Mouse (Mus musculus) midbrain, embryonic 13.5 days (tissue): ENCODE data around the gene Zbtb41. TPM values are rescaled to one million over a fixed set of nuclear protein-coding genes. Genes with fewer than 3 reads are reported as not detected.
"Not testable (repeated sequence)": the region's sequence is repeated elsewhere in the genome, so short reads cannot be mapped to it uniquely, and the experiment has no call there.

Experiments
- ATAC-seq: fragments of 200-750 bp; cut with Nextera tagmentation; 2 replicates; pipeline ENCODE4 v1.8.0; 2017; ENCODE audit warnings: mild to moderate bottlenecking, moderate TSS enrichment, moderate library complexity
- H3K27ac ChIP-seq: fragments of 300-500 bp; sonication (generic); 2 replicates; pipeline ENCODE4 v1.5.1; 2015; ENCODE audit warnings: inconsistent platforms, mild to moderate bottlenecking, moderate library complexity
- H3K27me3 ChIP-seq: fragments of 300-500 bp; sonication (generic); 2 replicates; pipeline ENCODE4 v1.6.1; 2015; ENCODE audit warnings: mild to moderate bottlenecking, inconsistent platforms
- H3K36me3 ChIP-seq: fragments of 300-500 bp; sonication (generic); 2 replicates; pipeline ENCODE4 v1.6.1; 2015; ENCODE audit warnings: mild to moderate bottlenecking, inconsistent platforms
- H3K4me1 ChIP-seq: fragments of 300-500 bp; sonication (generic); replicated peaks from 2 replicates; pipeline ENCODE4 v1.6.1; 2015; ENCODE audit warnings: inconsistent platforms
- H3K4me2 ChIP-seq: fragments of 300-500 bp; sonication (generic); replicated peaks from 2 replicates; pipeline ENCODE4 v1.6.1; 2015; ENCODE audit warnings: moderate library complexity, mild to moderate bottlenecking, inconsistent platforms
- H3K4me3 ChIP-seq: fragments of 300-500 bp; sonication (generic); replicated peaks from 2 replicates; pipeline ENCODE4 v1.5.1; 2015; ENCODE audit warnings: mild to moderate bottlenecking, inconsistent platforms
- H3K9ac ChIP-seq: fragments of 300-500 bp; sonication (generic); replicated peaks from 2 replicates; pipeline ENCODE4 v1.6.1; 2015; ENCODE audit warnings: mild to moderate bottlenecking, inconsistent platforms
- H3K9me3 ChIP-seq: fragments of 300-500 bp; sonication (generic); 2 replicates; pipeline ENCODE4 v1.6.1; 2016; ENCODE audit warnings: mild to moderate bottlenecking, inconsistent platforms
- WGBS: fragments of 180-500 bp; shearing (Covaris S2); methylation state at CpG from one replicate; pipeline ENCODE4 v1.1.7; 2015; 5-methylcytosine and 5-hydroxymethylcytosine counted together
- polyA plus RNA-seq: library from polyadenylated mRNA; unstranded; fragments of >200 nt; fragmentation: Nextera tagmentation; extraction: Ambion mirVana; gene quantifications from 2 replicates; pipeline ENCODE4 v1.2.1, GENCODE M21; 2015

The Zbtb41 gene
- polyA plus RNA-seq, 1 experiment from 2014 or later, result 17.3 TPM

DNA sequence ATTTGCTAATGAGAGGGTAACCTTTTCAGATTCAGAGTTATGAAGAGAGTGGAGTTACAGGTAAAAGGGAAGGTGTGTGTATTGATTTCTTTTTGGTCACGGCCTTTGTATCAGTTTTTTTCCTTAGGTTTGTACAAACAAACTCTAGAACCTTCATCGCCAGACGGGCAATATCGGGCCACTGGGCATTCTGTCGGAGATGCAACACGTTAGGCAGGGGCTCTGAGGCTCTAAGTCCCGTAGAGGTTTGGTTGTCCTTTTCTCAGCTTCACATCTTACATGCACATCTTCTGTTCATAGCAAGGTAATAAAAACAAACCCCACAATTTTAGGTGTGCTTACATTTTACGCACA is 590 bp upstream of the Zbtb41 start:
- no peaks in the 10 kb centered on the region for H3K9me3 ChIP-seq
- no peaks in the 10 kb centered on the region for H3K36me3 ChIP-seq
- peak overlapping the region; percentile 65 for H3K4me2 ChIP-seq
- H3K4me3 ChIP-seq, result peak overlapping the region; percentile 89
- 7% methylated on average over 8 of the region's 8 CpGs for WGBS
- H3K27ac ChIP-seq, result no peak overlapping the region; the same call in 1 of the 2 replicates
- H3K4me1 ChIP-seq, result peaks cover 36% of the 10 kb centered on the region
- ATAC-seq, result no peak
- no peaks in the 10 kb centered on the region for H3K27me3 ChIP-seq
- H3K9ac ChIP-seq, result peak overlapping the region; percentile 95

DNA sequence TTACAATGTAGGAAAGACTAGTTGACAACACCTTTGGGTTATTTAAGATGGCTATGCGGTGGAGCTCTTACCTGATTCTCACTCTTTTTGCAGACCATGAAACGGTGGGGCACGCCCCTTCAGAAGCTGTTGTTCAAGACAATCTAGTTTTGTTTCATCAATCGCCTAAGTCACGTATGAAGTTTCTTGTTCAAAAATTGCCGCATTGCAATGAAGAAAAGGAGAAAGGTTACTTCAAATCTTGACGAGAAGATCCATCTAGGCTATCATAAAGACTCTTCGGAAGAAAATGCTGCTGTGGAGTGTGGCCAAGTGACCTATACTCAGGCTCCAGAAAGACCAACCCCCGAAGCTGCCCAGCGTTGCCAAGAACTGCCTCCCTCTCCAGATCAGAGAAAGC is 853 bp downstream of the Zbtb41 start:
- peak overlapping the region; percentile 95 for H3K9ac ChIP-seq
- H3K4me1 ChIP-seq, result peaks cover 45% of the 10 kb centered on the region
- peak overlapping the region; percentile 89 for H3K4me3 ChIP-seq
- H3K9me3 ChIP-seq, result no peaks in the 10 kb centered on the region
- no peaks in the 10 kb centered on the region for H3K36me3 ChIP-seq
- WGBS, result 22% methylated on average over 10 of the region's 10 CpGs
- H3K27me3 ChIP-seq, result no peaks in the 10 kb centered on the region
- ATAC-seq, result no peak
- H3K27ac ChIP-seq, result peak overlapping the region; percentile 93
- H3K4me2 ChIP-seq, result peak overlapping the region; percentile 65

DNA sequence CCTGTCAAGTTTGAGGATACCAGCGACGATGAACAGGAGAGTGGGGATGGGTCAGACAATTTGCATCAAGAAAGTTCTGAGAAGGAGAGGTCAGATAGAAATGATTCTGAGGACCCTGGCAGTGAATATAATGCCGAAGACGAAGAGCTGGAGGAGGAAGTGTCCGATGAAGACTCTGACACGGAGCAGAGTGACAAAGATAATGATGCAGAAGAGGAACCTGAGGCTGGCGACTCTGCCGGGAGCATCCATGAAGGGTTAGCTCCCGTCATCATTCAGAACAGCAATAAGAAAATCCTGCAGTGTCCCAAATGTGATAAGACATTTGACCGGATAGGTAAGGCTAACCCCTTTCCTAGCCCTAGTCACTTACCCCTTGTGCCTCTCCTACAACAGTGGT is 1.8 kb downstream of the Zbtb41 start:
- no peak for ATAC-seq
- Histone ChIP-seq H3K4me3 (peak overlapping the region; percentile 89), H3K4me1 (peaks cover 45% of the 10 kb centered on the region), H3K27ac (no peak overlapping the region), H3K27me3 (no peaks in the 10 kb centered on the region), H3K4me2 (peak overlapping the region; percentile 65), H3K9me3 (no peaks in the 10 kb centered on the region), H3K36me3 (peaks cover 1% of the 10 kb centered on the region), H3K9ac (peak overlapping the region; percentile 95)
- 47% methylated on average over 10 of the region's 10 CpGs for WGBS

DNA sequence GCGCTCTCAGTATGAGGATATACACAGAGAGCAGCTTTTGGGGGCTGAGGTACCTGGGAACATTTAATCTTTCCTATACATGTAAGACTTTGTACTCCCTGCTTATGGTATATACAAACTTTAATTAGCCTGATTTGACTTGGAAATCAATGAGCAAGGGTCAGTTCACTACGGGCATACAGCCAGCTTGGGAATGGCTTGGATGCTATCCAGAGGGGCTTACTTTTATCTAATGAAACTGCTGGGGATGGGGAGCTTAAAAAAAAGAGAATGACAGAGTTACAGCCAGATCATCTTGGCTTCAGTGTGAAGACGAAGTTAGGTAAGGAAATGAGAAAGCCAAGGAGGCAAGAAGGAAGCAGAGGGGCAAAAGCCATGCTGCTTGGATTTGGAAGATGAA is 2.9 kb downstream of the Zbtb41 start:
- no peaks in the 10 kb centered on the region for H3K27me3 ChIP-seq
- H3K4me3 ChIP-seq, result peak overlapping the region; percentile 41
- no peak for ATAC-seq
- H3K4me1 ChIP-seq, result peaks cover 45% of the 10 kb centered on the region
- 28% methylated on average over 3 of the region's 3 CpGs for WGBS
- peak overlapping the region; percentile 67 for H3K4me2 ChIP-seq
- H3K9me3 ChIP-seq, result no peaks in the 10 kb centered on the region
- H3K36me3 ChIP-seq, result peaks cover 10% of the 10 kb centered on the region
- peak overlapping the region; percentile 15 for H3K9ac ChIP-seq
- H3K27ac ChIP-seq, result 0 out of 2 replicates have a peak overlapping the region, but pooled peaks have one; percentile 22

DNA sequence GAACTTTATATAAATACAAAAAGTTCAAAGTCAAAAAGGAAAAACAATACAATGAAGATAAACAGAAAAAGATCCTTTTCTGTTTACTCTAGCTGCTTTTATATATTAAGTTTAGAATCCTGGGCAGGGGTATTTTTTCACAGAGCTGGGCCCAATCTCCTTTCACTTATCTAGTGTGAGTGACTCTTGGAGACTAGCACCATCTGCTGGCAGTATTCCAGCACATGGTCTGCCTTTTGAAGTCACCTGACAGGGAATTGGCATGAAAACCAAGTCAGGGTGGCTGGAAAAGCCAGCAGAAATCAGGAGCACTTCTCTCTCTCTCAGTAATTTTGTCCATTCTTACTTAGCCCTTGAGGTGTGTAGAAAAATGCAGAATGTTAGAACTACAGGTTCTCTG is 16.3 kb downstream of the Zbtb41 start:
- no peak overlapping the region for H3K9ac ChIP-seq
- peaks cover 32% of the 10 kb centered on the region for H3K36me3 ChIP-seq
- H3K4me2 ChIP-seq, result no peak overlapping the region
- no peaks in the 10 kb centered on the region for H3K27me3 ChIP-seq
- no peak overlapping the region for H3K4me3 ChIP-seq
- H3K9me3 ChIP-seq, result no peaks in the 10 kb centered on the region
- peak; percentile 69; the same call in 1 of the 2 replicates for ATAC-seq
- H3K4me1 ChIP-seq, result no peaks in the 10 kb centered on the region
- no peak overlapping the region for H3K27ac ChIP-seq

DNA sequence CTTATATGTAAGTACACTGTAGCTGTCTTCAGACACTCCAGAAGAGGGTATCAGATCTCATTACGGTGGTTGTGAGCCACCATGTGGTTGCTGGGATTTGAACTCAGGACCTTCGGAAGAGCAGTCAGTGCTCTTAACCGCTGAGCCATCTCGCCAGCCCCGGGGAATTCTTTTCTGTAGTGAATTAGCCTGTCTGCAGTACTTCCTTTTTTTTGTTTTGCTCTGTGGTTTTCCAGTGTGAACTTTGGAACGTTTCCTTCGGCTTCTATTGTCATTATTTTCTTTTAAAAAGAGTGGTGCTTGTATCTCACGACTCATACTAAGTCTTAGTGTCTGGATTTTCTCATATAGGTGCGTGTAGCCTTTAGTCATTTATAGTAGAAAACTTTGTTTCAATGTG is 21.0 kb downstream of the Zbtb41 start:
- not testable (repeated sequence) for H3K9me3 ChIP-seq, ATAC-seq, H3K4me3 ChIP-seq

DNA sequence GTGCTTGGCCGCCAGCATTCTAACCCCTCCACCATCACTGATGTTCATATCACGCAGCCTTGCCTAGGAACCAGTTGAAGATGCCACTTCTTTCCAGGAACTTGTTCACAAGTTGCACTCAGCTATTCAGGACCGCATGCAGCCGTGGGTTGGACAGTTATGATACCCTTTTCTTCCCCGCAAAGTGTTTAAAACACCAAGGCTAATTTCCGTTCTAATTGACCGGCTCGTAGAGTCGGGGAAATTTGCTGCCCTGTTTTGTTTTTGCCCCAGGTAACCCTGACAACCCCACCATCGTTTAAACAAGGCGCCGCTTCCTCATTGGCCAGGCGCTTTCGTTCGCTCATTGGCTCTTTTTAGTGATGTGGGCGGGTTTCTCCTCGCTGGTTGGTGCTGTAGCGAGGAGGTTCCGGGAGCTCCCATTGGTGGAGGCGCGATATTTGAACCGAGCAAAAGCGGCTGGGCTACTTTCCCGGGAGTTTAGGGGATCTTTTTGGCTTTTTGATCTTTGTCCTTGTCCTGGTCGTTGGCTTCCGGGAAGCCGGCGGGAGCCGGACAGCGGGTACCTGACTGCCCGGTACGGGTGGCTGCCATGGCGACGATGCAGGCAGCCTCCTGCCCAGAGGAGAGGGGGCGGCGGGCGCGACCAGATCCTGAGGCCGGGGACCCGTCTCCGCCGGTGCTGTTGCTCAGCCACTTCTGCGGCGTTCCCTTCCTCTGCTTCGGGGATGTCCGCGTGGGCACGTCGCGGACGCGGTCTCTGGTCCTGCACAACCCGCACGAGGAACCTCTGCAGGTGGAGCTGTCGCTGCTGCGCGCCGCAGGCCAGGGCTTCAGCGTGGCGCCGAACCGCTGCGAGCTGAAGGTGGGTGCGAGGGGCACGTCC is 32.5 kb downstream of the Zbtb41 start, which contains the start of gene Aspm:
Gene Aspm, plus strand, starts transcription at position 433 of the 886 bp plus-strand sequence.
- H3K36me3 ChIP-seq, result peaks cover 3% of the 10 kb centered on the region; the same call in 1 of the 2 replicates
- no peak within 1 kb of the TSS for H3K27ac ChIP-seq
- H3K4me3 ChIP-seq, result peak within 1 kb of the TSS; percentile 61
- peak; percentile 99 for ATAC-seq
- H3K9ac ChIP-seq, result peak within 1 kb of the TSS; percentile 66
- H3K9me3 ChIP-seq, result no peaks in the 10 kb centered on the region
- H3K4me2 ChIP-seq, result peak within 1 kb of the TSS; percentile 92
- under 1% methylated on average over 64 of the region's 65 CpGs for WGBS
- no peaks in the 10 kb centered on the region for H3K27me3 ChIP-seq
- peaks cover 20% of the 10 kb centered on the region for H3K4me1 ChIP-seq

More for the DNA sequence above, 21.0 kb downstream of the Zbtb41 start:
- WGBS, result 89% methylated on average over 9 of the region's 9 CpGs
- H3K4me2 ChIP-seq, H3K27me3 ChIP-seq, H3K9ac ChIP-seq, H3K27ac ChIP-seq, H3K4me1 ChIP-seq: not testable (repeated sequence)
- H3K36me3 ChIP-seq, result peaks cover 28% of the 10 kb centered on the region

DNA sequence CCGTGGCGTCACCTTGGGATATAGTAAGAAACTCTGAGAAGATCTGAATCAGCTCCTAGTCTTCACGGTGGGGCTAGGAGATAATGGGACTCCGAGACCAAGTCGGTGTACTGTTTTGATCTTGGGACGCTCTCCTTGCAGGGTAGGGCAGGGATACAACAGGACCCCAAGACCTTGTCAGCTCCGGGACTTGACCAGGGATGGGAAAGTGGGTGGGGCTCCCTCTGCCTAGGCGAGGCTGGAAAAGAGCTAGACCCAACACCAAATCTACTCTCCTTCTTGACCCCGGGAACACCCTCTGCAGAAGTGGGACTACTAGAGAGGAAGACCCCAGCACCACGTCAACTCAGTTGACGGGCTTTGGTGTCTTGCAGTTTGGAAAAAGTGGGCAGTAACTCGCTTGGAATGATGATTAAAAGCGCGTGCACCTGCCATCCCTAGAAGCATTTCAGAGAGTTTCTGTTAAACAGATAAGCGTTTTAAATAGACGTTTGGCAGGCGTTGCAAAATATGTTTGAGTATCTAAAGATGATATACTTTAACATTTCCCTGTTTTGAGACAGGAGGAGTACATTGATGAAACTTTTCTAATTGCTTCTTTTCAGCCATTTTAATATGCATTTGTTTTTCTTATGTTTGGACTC is 33.3 kb downstream of the Zbtb41 start:
- Histone ChIP-seq H3K9me3 (no peaks in the 10 kb centered on the region), H3K36me3 (peaks cover 3% of the 10 kb centered on the region; the same call in 1 of the 2 replicates), H3K4me3 (peak overlapping the region; percentile 61), H3K9ac (peak overlapping the region; percentile 66), H3K27me3 (no peaks in the 10 kb centered on the region), H3K4me2 (peak overlapping the region; percentile 92), H3K27ac (no peak overlapping the region), H3K4me1 (peaks cover 20% of the 10 kb centered on the region)
- ATAC-seq, result peak; percentile 59
- 2% methylated on average over 17 of the region's 17 CpGs for WGBS

DNA sequence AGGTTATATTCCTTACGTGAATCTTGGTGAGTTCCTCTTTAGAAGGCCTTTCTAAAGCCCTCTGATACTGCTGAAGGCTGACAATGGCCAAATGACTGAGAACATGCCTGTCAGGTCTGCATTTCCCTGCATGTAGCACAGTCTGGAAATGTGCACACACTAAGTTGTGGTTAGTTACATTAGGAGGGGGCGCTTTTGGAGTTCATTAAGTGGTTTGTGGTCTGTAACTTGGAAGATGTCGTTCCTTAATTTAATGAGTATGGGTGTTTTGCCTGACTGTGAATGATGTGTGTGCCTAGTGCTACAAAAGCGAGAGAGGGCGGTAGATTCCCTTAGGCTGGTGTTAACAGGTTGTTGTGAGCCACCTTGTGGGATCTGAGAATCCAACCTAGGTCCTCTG is 38.7 kb downstream of the Zbtb41 start:
- Histone ChIP-seq H3K27ac (no peak overlapping the region), H3K36me3 (peaks cover 10% of the 10 kb centered on the region), H3K9me3 (no peaks in the 10 kb centered on the region), H3K27me3 (no peaks in the 10 kb centered on the region), H3K4me3 (no peak overlapping the region), H3K9ac (no peak overlapping the region), H3K4me2 (no peak overlapping the region), H3K4me1 (peaks cover 10% of the 10 kb centered on the region)
- ATAC-seq, result no peak
- 87% methylated on average over 5 of the region's 5 CpGs for WGBS

DNA sequence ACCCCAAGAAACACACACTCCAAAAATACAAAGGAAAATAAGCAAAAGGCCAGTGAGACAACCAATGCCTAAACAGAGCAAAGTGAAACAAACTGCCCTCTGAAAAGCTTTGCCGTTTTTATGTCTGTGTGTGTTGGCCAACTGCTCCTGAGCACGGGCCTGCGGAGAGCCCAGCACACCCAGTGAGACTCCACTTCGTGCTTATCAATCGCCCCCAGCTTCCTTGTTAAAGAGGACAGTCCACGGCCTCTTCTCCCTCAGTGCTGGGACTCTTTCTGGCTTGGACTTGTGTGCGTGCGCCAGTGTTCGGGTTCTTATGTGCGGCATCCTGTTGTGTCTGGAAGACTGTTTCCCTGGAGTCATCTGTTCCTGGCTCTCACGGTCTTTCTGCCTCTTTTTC is 43.8 kb downstream of the Zbtb41 start:
- H3K9ac ChIP-seq, result no peak overlapping the region
- H3K4me1 ChIP-seq, result no peaks in the 10 kb centered on the region
- no peak for ATAC-seq
- H3K4me3 ChIP-seq, result no peak overlapping the region
- peaks cover 17% of the 10 kb centered on the region for H3K36me3 ChIP-seq
- no peak overlapping the region for H3K4me2 ChIP-seq
- no peak overlapping the region for H3K27ac ChIP-seq
- no peaks in the 10 kb centered on the region for H3K9me3 ChIP-seq
- WGBS, result 91% methylated on average over 11 of the region's 11 CpGs
- H3K27me3 ChIP-seq, result no peaks in the 10 kb centered on the region

DNA sequence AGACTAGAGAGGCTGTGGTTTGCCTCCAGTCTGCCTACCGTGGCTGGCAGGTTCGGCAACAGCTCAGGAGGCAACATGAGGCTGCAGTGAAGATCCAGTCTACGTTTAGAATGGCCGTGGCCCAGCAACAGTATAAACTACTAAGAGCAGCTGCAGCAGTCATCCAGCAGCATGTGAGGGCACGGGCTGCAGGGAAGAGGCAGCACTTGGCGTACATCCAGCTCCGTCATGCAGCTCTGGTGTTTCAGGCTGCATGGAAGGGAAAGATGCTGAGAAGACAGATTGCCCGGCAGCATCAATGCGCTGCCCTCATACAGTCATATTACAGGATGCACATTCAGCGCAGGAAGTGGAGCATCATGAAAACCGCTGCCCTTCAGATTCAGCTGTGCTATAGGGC is 56.8 kb downstream of the Zbtb41 start:
- no peak overlapping the region for H3K4me3 ChIP-seq
- H3K4me1 ChIP-seq, result no peaks in the 10 kb centered on the region
- H3K9ac ChIP-seq, result no peak overlapping the region
- 95% methylated on average over 11 of the region's 11 CpGs for WGBS
- H3K9me3 ChIP-seq, result no peaks in the 10 kb centered on the region
- no peak overlapping the region for H3K4me2 ChIP-seq
- no peak overlapping the region for H3K27ac ChIP-seq
- H3K36me3 ChIP-seq, result peaks cover 59% of the 10 kb centered on the region
- no peaks in the 10 kb centered on the region for H3K27me3 ChIP-seq
- ATAC-seq, result no peak

DNA sequence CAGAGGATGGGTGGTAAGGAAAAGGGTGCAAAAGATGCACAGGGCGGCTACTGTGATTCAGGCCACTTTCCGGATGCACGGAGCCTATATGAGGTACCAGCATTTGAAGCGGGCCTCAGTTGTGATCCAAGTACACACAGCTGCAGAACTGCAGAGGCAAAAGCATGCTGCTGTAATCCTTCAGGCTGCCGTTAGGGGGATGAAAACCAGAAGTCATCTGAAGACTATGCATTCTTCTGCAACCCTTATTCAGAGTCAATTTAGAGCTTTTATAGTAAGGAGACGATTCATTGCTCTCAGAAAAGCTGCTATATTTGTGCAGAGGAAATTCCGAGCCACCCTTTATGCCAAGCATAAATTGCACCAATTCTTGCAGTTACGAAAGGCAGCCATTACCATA is 58.2 kb downstream of the Zbtb41 start:
- Histone ChIP-seq H3K27me3 (no peaks in the 10 kb centered on the region), H3K4me3 (no peak overlapping the region), H3K27ac (no peak overlapping the region), H3K36me3 (peaks cover 58% of the 10 kb centered on the region), H3K9me3 (no peaks in the 10 kb centered on the region), H3K4me2 (no peak overlapping the region), H3K4me1 (no peaks in the 10 kb centered on the region), H3K9ac (no peak overlapping the region)
- WGBS, result 93% methylated on average over 8 of the region's 8 CpGs
- no peak for ATAC-seq
